Mouse (Mus musculus): Measurements from ENCODE around the gene Btf3l4.

DNA sequence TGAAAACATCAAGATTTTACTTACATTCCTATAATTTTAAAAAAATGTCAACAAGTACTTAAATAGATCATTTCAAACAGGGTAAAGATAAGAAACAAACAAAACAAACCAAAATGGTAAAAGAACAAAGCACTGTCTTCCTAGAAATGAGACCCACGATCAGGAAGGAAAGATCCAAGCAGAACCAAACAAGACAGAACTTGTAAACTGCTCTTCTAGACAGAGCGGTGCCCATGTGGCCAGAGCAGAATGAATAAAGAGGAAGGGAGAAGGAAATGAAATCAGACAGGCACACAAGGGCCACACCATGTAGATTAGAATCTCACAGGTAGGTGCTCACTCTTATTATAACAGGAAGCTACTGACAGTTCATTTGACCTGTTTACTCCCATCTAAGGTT lies 6.8 kb downstream of the Btf3l4 start:
- no peak for TF ChIP-seq CTCF (IDR thresholded peaks at IDR 0.05; ENCODE audit: borderline replicate concordance, insufficient read depth, low read length)
- no peak for TF ChIP-seq POLR2A (IDR thresholded peaks at IDR 0.05; ENCODE audit: low read depth, low read length)
